Mouse (Mus musculus) liver, embryonic 15.5 days (tissue): ENCODE measurements around the gene Atp10a. TPM values are rescaled to one million over a fixed set of nuclear protein-coding genes. Genes with fewer than 3 reads are reported as not detected.

ENCODE experiments used
- ATAC-seq: fragments of 200-750 bp; cut with Nextera tagmentation; 2 replicates; pipeline ENCODE4 v1.8.0; 2017; ENCODE audit warnings: moderate number of reproducible peaks, mild to moderate bottlenecking, moderate library complexity; ENCODE audit not compliant: insufficient read depth
- H3K27ac ChIP-seq: fragments of 300-500 bp; sonication (generic); replicated peaks from 2 replicates; pipeline ENCODE4 v1.5.1; 2015; ENCODE audit warnings: mild to moderate bottlenecking, inconsistent platforms
- H3K27me3 ChIP-seq: fragments of 300-500 bp; sonication (generic); 2 replicates; pipeline ENCODE4 v1.6.1; 2015; ENCODE audit warnings: mild to moderate bottlenecking, inconsistent platforms
- H3K36me3 ChIP-seq: fragments of 300-500 bp; sonication (generic); replicated peaks from 2 replicates; pipeline ENCODE4 v1.6.1; 2015; ENCODE audit warnings: moderate library complexity, mild to moderate bottlenecking, inconsistent platforms
- H3K4me1 ChIP-seq: fragments of 300-500 bp; sonication (generic); replicated peaks from 2 replicates; pipeline ENCODE4 v1.6.1; 2015; ENCODE audit warnings: inconsistent platforms
- H3K4me2 ChIP-seq: fragments of 300-500 bp; sonication (generic); 2 replicates; pipeline ENCODE4 v1.6.1; 2015; ENCODE audit warnings: moderate library complexity, mild to moderate bottlenecking, inconsistent platforms
- H3K4me3 ChIP-seq: fragments of 300-500 bp; sonication (generic); replicated peaks from 2 replicates; pipeline ENCODE4 v1.5.1; 2015; ENCODE audit warnings: mild to moderate bottlenecking, inconsistent platforms
- H3K9ac ChIP-seq: fragments of 300-500 bp; sonication (generic); 2 replicates; pipeline ENCODE4 v1.6.1; 2015; ENCODE audit warnings: moderate library complexity, mild to moderate bottlenecking, inconsistent platforms
- H3K9me3 ChIP-seq: fragments of 300-500 bp; sonication (generic); replicated peaks from 2 replicates; pipeline ENCODE4 v1.6.1; 2016; ENCODE audit warnings: inconsistent platforms
- WGBS: fragments of 180-500 bp; shearing (Covaris S2); methylation state at CpG from one replicate; pipeline ENCODE4 v1.1.7; 2015; ENCODE audit warnings: mixed read lengths; ENCODE audit not compliant: insufficient replicate concordance; 5-methylcytosine and 5-hydroxymethylcytosine counted together
- polyA plus RNA-seq: library from polyadenylated mRNA; unstranded; fragments of >200 nt; fragmentation: Nextera tagmentation; extraction: Ambion mirVana; gene quantifications from 2 replicates; pipeline ENCODE4 v1.2.1, GENCODE M21; 2015

The Atp10a gene
- polyA plus RNA-seq, 1 experiment from 2014 or later: 0.66 TPM

GRCm38 (mm10) chr7:58844449-58844848 lies 188.5 kb downstream of the Atp10a start:
- Histone ChIP-seq H3K36me3 (no peaks in the 10 kb centered on the region), H3K9ac (no peak overlapping the region), H3K27me3 (no peaks in the 10 kb centered on the region), H3K4me3 (no peak overlapping the region), H3K27ac (no peak overlapping the region), H3K4me2 (0 out of 2 replicates have a peak overlapping the region, but pooled peaks have one; percentile 20), H3K4me1 (peaks cover 5% of the 10 kb centered on the region; the same call in 1 of the 2 replicates), H3K9me3 (no peaks in the 10 kb centered on the region)
- WGBS: 30% methylated on average over 4 of the region's 4 CpGs
- no peak for ATAC-seq

GRCm38 (mm10) chr7:58858921-58859320 lies 203.0 kb downstream of the Atp10a start:
- no peaks in the 10 kb centered on the region for H3K9me3 ChIP-seq
- H3K4me2 ChIP-seq: no peak overlapping the region
- no peak for ATAC-seq
- no peak overlapping the region for H3K27ac ChIP-seq
- no peak overlapping the region for H3K9ac ChIP-seq
- WGBS: 61% methylated on average over 4 of the region's 4 CpGs
- no peaks in the 10 kb centered on the region for H3K27me3 ChIP-seq
- no peaks in the 10 kb centered on the region for H3K4me1 ChIP-seq
- H3K4me3 ChIP-seq: no peak overlapping the region
- H3K36me3 ChIP-seq: no peaks in the 10 kb centered on the region

DNA sequence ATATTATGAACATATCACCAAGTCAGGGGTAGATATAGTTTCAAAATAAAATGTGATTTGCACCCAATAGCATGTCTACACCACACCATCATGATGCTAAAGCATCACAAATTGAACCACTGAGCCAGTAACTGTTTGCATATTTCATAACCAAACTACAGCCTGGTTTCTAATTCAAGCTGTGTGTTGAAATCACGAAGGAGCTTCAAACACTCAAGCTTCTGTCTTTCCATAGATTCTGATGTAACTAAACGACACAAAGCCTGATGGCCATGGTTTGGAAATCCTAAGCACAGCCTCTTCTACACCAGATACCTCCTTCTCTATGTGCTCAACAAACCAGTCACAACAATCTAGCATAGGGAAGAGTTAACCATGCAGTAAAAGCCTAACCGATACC lies 207.2 kb downstream of the Atp10a start:
- H3K36me3 ChIP-seq: no peaks in the 10 kb centered on the region
- H3K27ac ChIP-seq: no peak overlapping the region
- ATAC-seq: no peak
- H3K4me3 ChIP-seq: no peak overlapping the region
- no peak overlapping the region for H3K9ac ChIP-seq
- no peaks in the 10 kb centered on the region for H3K9me3 ChIP-seq
- WGBS: 59% methylated on average over 3 of the region's 3 CpGs
- H3K4me1 ChIP-seq: no peaks in the 10 kb centered on the region
- H3K4me2 ChIP-seq: no peak overlapping the region
- no peaks in the 10 kb centered on the region for H3K27me3 ChIP-seq

DNA sequence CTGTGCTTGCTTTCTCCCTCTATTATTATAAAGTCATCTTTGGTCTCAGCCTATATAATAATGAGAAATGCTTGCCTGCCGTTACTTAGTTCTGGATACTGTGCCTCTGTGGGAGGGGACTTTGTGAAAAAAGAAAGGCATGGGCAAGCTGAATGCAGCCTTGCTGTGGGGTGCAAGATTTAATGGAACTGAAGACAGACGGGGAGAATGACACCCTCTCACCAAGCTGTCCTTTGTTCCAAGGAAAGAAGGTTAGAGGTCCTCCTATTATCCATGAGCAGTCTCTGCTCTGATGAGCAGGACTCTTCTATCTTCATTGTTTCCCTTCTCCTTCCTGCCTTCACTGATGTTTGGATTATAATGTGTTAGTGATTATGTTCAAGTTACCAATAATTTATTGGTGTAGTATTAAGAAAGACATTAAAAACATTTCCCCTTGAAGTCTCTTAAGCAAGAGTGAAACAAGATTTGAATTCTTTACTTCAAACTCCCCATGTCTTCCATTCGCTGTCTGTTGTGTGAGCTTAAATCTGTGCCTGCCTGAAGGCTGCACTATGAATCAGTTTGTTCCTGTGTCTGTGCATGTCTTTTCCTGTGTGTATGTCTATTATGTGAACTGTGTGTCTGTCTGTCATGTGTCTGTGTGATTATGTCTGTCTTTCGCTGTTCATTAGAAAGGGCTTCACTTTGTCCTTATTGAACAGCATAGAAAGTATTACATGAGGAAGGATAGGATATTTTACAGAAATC lies 211.1 kb downstream of the Atp10a start:
- 53% methylated on average over 4 of the region's 4 CpGs for WGBS
- no peaks in the 10 kb centered on the region for H3K36me3 ChIP-seq
- no peaks in the 10 kb centered on the region for H3K27me3 ChIP-seq
- no peaks in the 10 kb centered on the region for H3K4me1 ChIP-seq
- no peak overlapping the region for H3K4me2 ChIP-seq
- no peak for ATAC-seq
- no peak overlapping the region for H3K4me3 ChIP-seq
- no peak overlapping the region for H3K27ac ChIP-seq
- no peak overlapping the region for H3K9ac ChIP-seq
- no peaks in the 10 kb centered on the region for H3K9me3 ChIP-seq

- no peak for ATAC-seq
- no peak overlapping the region for H3K4me2 ChIP-seq
- no peaks in the 10 kb centered on the region for H3K9me3 ChIP-seq
- no peaks in the 10 kb centered on the region for H3K36me3 ChIP-seq
- 47% methylated on average over 1 of the region's 1 CpGs for WGBS
- no peak overlapping the region for H3K27ac ChIP-seq
- H3K4me3 ChIP-seq: no peak overlapping the region
- no peaks in the 10 kb centered on the region for H3K27me3 ChIP-seq
- no peak overlapping the region for H3K9ac ChIP-seq
- no peaks in the 10 kb centered on the region for H3K4me1 ChIP-seq
Measured at GRCm38 (mm10) chr7:58870661-58871060, 214.7 kb downstream of the Atp10a start.

DNA sequence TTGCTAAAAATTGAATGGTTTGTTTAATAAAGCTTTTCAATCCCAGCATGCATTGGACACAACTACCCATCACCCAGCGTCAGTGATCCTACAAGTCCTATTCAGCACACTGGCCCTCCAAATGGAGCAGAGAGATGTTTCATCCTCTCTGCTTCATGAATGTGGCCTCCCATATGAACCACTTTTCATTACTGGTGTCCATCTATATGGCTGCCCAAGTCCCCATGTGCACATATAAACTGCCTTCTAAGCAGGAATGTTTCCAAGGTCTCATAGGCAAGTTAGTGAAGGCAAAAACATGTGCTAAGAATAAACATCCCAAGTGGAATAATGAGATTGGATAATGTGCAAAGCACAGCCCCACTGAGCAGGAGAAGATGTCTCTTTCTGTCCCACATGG lies 217.7 kb downstream of the Atp10a start:
- H3K9ac ChIP-seq: no peak overlapping the region
- H3K4me1 ChIP-seq: no peaks in the 10 kb centered on the region
- no peaks in the 10 kb centered on the region for H3K36me3 ChIP-seq
- no peak overlapping the region for H3K4me2 ChIP-seq
- H3K4me3 ChIP-seq: no peak overlapping the region
- no peak overlapping the region for H3K27ac ChIP-seq
- no peaks in the 10 kb centered on the region for H3K9me3 ChIP-seq
- ATAC-seq: no peak
- H3K27me3 ChIP-seq: no peaks in the 10 kb centered on the region
- 67% methylated on average over 1 of the region's 1 CpGs for WGBS
